Mouse (Mus musculus) retina, postnatal 1 day (tissue): ENCODE data around the gene Ell.

Experiments used
- DNase-seq: peaks from one replicate; pipeline ENCODE4 v3.0.0-alpha.2; 2012

Gene Ell

GRCm38 (mm10) chr8:70617985-70618384 is 78.7 kb downstream of the Ell start:
- DNase-seq, result no peak

GRCm38 (mm10) chr8:70618888-70619334 is 79.7 kb downstream of the Ell start:
- no peak for DNase-seq

GRCm38 (mm10) chr8:70622220-70622619 is 83.0 kb downstream of the Ell start:
- DNase-seq, result no peak

- peak; percentile 78 for DNase-seq
Measured at GRCm38 (mm10) chr8:70625104-70625503, 85.8 kb downstream of the Ell start.

- DNase-seq, result no peak
Measured at GRCm38 (mm10) chr8:70627041-70627440, 87.8 kb downstream of the Ell start.

GRCm38 (mm10) chr8:70628986-70629490 is 89.8 kb downstream of the Ell start:
- DNase-seq, result peak; percentile 31

GRCm38 (mm10) chr8:70629574-70630531 is 90.6 kb downstream of the Ell start:
- peak; percentile 94 for DNase-seq

GRCm38 (mm10) chr8:70630532-70631381 is 91.5 kb downstream of the Ell start:
- peak; percentile 77 for DNase-seq

GRCm38 (mm10) chr8:70631436-70631835 is 92.2 kb downstream of the Ell start:
- peak; percentile 82 for DNase-seq

GRCm38 (mm10) chr8:70632346-70632892 is 93.2 kb downstream of the Ell start, which contains the start of gene Gdf15:
Gene Gdf15 (minus strand): TSS chr8:70632456.
- no peak for DNase-seq

GRCm38 (mm10) chr8:70634066-70634465 is 94.8 kb downstream of the Ell start:
- DNase-seq, result peak; percentile 70

- no peak for DNase-seq
Measured at GRCm38 (mm10) chr8:70635527-70635926, 96.3 kb downstream of the Ell start.

GRCm38 (mm10) chr8:70636838-70637237 is 97.6 kb downstream of the Ell start:
- DNase-seq, result no peak

- DNase-seq, result no peak
Measured at GRCm38 (mm10) chr8:70638752-70639151, 99.5 kb downstream of the Ell start.
